Mouse (Mus musculus) neural tube, embryonic 14.5 days (tissue): ENCODE data around the gene Tldc1. TPM values are rescaled to one million over a fixed set of nuclear protein-coding genes. Genes with fewer than 3 reads are reported as not detected.
A peak's percentile ranks its signal among the peaks of the same experiment; 100 is the strongest.

Experiments used
- ATAC-seq: fragments of 200-750 bp; cut with Nextera tagmentation; 2 replicates; pipeline ENCODE4 v1.8.0; 2017; ENCODE audit warnings: low read depth, mild to moderate bottlenecking, moderate TSS enrichment, moderate library complexity
- H3K27ac ChIP-seq: fragments of 300-500 bp; sonication (generic); 2 replicates; pipeline ENCODE4 v1.5.1; 2014; ENCODE audit warnings: low read depth, mild to moderate bottlenecking, control low read depth, low read length, moderate library complexity, mixed read lengths
- H3K27me3 ChIP-seq: fragments of 300-500 bp; sonication (generic); 2 replicates; pipeline ENCODE4 v1.6.1; 2014; ENCODE audit warnings: low read length; ENCODE audit not compliant: control insufficient read depth, insufficient read depth
- H3K36me3 ChIP-seq: fragments of 300-500 bp; sonication (generic); 2 replicates; pipeline ENCODE4 v1.6.1; 2014; ENCODE audit warnings: low read length, mixed read lengths; ENCODE audit not compliant: control insufficient read depth, insufficient read depth
- H3K4me1 ChIP-seq: fragments of 300-500 bp; sonication (generic); 2 replicates; pipeline ENCODE4 v1.6.1; 2014; ENCODE audit warnings: low read length; ENCODE audit not compliant: control insufficient read depth, insufficient read depth
- H3K4me2 ChIP-seq: fragments of 300-500 bp; sonication (generic); 2 replicates; pipeline ENCODE4 v1.6.1; 2014; ENCODE audit warnings: mild to moderate bottlenecking, low read depth, low read length, control low read depth
- H3K4me3 ChIP-seq: fragments of 300-500 bp; sonication (generic); 2 replicates; pipeline ENCODE4 v1.5.1; 2014; ENCODE audit warnings: low read depth, low read length, control low read depth, mixed read lengths
- H3K9ac ChIP-seq: fragments of 300-500 bp; sonication (generic); replicated peaks from 2 replicates; pipeline ENCODE4 v1.6.1; 2014; ENCODE audit warnings: low read depth, mild to moderate bottlenecking, control low read depth, low read length, mixed read lengths
- H3K9me3 ChIP-seq: fragments of 300-500 bp; sonication (generic); 2 replicates; pipeline ENCODE4 v1.6.1; 2016; ENCODE audit warnings: low read length; ENCODE audit not compliant: control insufficient read depth
- WGBS: fragments of 180-500 bp; shearing (Covaris S2); extraction: QIAGEN DNeasy Blood & Tissue Kit; methylation state at CpG from one replicate; pipeline ENCODE4 v1.1.7; 2014; 5-methylcytosine and 5-hydroxymethylcytosine counted together
- polyA plus RNA-seq: library from polyadenylated mRNA; unstranded; fragments of >200 nt; fragmentation: Nextera tagmentation; extraction: Ambion mirVana; gene quantifications from 2 replicates; pipeline ENCODE4 v1.2.1, GENCODE M21; 2014

Gene Tldc1
- polyA plus RNA-seq, 1 experiment from 2014 or later: 8.1 TPM

DNA sequence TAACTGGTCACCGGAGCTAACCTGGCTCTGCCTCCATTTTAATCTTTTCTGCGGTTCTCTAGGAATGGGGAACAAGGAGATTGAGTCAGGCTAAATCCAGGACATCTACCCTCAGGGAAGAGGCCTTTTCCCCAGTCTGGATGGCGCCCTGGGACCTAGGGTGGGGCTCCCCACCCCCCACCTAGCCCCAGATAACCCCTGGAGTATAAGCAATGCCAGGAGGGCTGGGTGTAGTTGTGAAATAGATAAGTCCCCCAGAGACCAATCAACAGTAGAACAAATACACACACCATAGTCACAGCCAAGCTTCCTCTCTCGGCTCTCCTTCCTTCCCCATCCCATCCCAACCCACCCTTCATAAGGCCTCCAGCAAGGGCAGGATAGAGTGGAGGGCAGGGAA, 29.5 kb upstream of the Tldc1 start:
- H3K4me1 ChIP-seq: peaks cover 23% of the 10 kb centered on the region; the same call in 1 of the 2 replicates
- H3K36me3 ChIP-seq: no peaks in the 10 kb centered on the region
- no peak for ATAC-seq
- H3K27ac ChIP-seq: no peak overlapping the region
- H3K4me2 ChIP-seq: no peak overlapping the region
- no peaks in the 10 kb centered on the region for H3K9me3 ChIP-seq
- no peak overlapping the region for H3K9ac ChIP-seq
- WGBS: 86% methylated on average over 4 of the region's 4 CpGs
- no peak overlapping the region for H3K4me3 ChIP-seq
- no peaks in the 10 kb centered on the region for H3K27me3 ChIP-seq

DNA sequence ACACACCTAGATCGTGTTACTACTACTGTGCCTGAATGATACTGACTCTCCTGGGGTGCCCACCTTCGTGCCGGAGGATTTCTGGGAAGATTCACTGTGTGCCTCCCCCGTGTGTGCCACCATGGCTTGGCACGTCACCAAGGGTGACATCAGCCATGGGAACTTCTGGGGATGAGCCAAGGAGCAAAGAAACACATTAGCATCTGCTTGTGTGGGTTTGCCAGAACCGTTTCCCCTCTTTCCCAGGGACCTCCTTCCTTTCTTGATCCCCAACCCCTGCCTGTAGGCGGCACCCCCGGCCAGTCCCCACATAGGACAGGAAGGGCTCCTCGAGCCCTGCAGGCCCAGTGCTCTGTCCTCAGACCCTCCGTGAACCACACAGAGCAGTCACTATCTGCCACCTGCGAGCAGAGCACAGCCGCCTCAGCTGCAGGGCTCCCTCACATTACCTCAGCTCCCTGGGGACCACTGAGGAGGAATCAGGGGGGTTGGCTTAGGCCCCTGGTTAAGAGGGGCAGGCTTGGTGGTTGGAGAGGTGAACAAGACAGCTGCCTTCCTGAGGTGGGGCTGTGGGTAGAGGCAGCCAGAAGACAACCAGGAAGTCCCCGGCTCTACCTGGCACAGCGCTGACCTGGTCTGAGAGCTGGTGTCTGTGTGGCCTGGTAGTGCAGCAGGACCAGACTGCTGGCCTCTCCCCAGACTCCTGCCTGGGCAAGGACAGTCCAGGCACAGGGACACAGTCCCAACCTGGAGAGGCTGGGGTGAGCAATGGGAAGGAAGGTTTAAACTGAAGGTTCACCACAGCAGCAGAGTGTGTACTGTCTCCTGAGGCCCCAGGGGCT, 28.4 kb upstream of the Tldc1 start:
- no peaks in the 10 kb centered on the region for H3K9me3 ChIP-seq
- H3K4me3 ChIP-seq: no peak overlapping the region
- peaks cover 21% of the 10 kb centered on the region; the same call in 1 of the 2 replicates for H3K4me1 ChIP-seq
- ATAC-seq: peak; percentile 32; the same call in 1 of the 2 replicates
- 51% methylated on average over 14 of the region's 14 CpGs for WGBS
- no peak overlapping the region for H3K4me2 ChIP-seq
- 0 out of 2 replicates have a peak overlapping the region, but pooled peaks have one; percentile 34 for H3K27ac ChIP-seq
- no peaks in the 10 kb centered on the region for H3K27me3 ChIP-seq
- H3K36me3 ChIP-seq: no peaks in the 10 kb centered on the region
- H3K9ac ChIP-seq: no peak overlapping the region

DNA sequence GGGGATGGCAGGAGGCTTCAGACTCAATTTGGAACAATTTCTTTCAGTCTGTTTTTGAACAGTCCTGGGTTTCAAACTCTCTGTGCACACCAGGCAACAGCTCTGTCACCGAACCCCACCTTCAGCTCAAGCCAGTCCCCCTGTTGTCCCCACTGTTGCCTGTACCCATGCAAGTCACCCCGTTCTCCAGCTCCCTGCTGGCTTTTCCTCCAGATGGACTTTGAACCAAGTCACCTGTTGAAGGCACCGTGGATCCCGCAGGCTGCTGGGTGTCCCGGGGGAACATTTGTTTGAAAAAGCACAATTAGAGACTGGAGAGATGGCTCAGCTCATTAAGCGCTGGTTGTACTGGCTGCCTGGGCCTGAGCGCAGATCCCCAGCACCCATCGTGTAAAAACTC, 27.1 kb upstream of the Tldc1 start:
- WGBS: 52% methylated on average over 8 of the region's 8 CpGs

DNA sequence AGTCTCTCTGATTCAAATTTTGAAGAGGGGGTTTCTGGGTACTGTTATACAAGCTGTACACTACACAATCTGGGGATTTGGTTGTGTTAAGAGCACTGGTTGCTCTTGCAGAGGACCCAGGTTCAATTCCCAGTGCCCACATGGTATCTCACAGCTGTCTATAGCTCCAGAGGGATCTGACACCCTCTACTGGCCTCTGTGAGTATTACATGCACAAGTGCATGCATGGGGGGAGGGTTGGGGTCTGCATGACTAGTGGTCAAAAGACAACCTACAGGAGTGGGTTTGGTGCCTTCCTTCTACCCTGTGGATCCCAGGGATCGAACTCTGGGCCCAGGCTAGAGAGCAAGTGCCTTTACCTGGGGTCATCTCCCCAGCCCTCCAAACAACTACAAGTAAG, 24.4 kb upstream of the Tldc1 start:
- no peaks in the 10 kb centered on the region for H3K9me3 ChIP-seq
- no peak overlapping the region for H3K9ac ChIP-seq
- no peak overlapping the region for H3K27ac ChIP-seq
- no peak overlapping the region for H3K4me2 ChIP-seq
- H3K4me3 ChIP-seq: no peak overlapping the region
- peaks cover 21% of the 10 kb centered on the region for H3K4me1 ChIP-seq
- 88% methylated on average over 1 of the region's 1 CpGs for WGBS
- no peaks in the 10 kb centered on the region for H3K36me3 ChIP-seq
- no peak for ATAC-seq
- H3K27me3 ChIP-seq: no peaks in the 10 kb centered on the region

More for the DNA sequence above, 27.1 kb upstream of the Tldc1 start:
- Histone ChIP-seq H3K9me3 (no peaks in the 10 kb centered on the region), H3K9ac (no peak overlapping the region), H3K36me3 (no peaks in the 10 kb centered on the region), H3K4me1 (peaks cover 20% of the 10 kb centered on the region), H3K27me3 (no peaks in the 10 kb centered on the region), H3K4me2 (no peak overlapping the region), H3K4me3 (no peak overlapping the region), H3K27ac (no peak overlapping the region)
- no peak for ATAC-seq

DNA sequence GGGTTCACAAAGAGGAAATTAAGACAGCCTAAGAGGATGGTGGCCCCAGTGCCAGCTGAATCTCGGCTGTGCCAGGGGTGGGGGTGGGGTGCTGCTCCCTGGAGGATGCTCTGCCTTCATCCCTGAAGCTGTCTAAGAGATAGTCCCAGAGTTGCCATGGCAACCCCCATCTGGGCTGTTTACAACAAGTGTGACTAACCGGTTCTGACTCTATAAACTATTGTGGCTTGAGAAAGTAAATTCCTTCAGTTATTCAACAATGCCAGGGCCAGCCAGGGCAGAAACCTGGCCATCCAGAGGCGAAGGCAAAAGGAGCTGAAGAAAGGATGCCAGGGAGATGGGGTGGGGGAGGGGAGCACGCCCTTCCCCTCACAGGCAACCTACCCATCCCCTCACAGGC, 23.0 kb upstream of the Tldc1 start:
- Histone ChIP-seq H3K27ac (no peak overlapping the region), H3K4me2 (no peak overlapping the region)
- WGBS: 3% methylated on average over 4 of the region's 4 CpGs

DNA sequence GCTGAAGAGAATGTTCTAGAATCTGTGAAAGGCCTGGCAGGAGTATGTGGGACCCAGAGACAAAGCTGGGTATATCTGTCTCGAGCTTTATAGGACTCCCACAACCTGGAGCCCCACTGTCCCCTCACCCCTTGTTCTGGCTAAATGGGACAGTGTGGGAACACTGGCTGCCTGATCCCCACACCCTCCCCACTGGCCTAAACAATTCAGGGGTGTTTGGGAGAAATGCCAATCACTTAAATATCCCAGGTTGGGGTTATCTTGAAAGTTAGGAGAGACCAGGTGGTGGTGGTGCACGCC, 20.7 kb upstream of the Tldc1 start:
- Histone ChIP-seq H3K4me1 (peaks cover 12% of the 10 kb centered on the region), H3K9ac (no peak overlapping the region), H3K4me3 (no peak overlapping the region), H3K9me3 (no peaks in the 10 kb centered on the region), H3K4me2 (peak overlapping the region; percentile 26; the same call in 1 of the 2 replicates), H3K27me3 (no peaks in the 10 kb centered on the region), H3K27ac (peak overlapping the region; percentile 53), H3K36me3 (no peaks in the 10 kb centered on the region)
- ATAC-seq: no peak
- 58% methylated on average over 2 of the region's 2 CpGs for WGBS

More for the DNA sequence above, 23.0 kb upstream of the Tldc1 start:
- Histone ChIP-seq H3K9me3 (no peaks in the 10 kb centered on the region), H3K4me1 (peaks cover 13% of the 10 kb centered on the region), H3K36me3 (no peaks in the 10 kb centered on the region), H3K4me3 (no peak overlapping the region), H3K9ac (no peak overlapping the region), H3K27me3 (no peaks in the 10 kb centered on the region)
- peak; percentile 42; the same call in 1 of the 2 replicates for ATAC-seq

DNA sequence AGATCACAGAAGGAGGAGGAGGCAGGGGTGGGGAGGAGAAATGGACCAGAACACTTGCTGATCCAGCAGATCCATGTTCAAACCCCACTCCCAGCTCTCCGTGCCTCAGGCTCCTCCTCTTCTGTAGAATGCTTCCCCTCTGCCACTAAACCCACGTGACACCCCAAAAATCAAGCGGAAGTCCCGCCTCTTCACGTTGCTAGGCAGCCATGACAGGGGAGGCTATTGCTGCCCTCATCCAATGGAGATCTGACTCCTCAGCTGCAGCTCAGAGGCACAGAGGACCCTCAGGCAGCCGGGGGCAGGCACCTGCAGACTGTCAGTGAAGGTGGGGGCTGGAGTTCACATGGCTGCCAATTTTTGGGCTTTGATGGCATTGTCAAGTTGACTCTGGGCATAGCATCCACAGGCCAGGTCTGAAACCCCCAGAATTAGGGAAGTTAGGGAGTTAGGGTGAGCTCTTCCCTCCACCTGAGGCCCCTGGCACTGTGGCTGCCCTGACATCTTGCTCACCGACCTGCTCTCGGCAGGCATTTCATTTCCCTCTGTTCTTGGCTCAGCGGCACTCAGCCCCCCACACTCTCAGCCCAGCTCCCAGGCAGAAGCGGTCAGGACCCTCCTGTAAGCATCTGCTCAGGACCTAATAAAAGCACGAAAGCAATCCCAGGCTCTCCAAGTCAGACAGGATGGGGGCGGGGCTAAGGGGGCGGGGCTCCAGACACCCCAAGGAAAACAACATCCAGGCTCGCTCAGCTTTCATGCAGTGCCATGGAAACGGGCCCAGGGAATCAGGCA, 20.2 kb upstream of the Tldc1 start:
- Histone ChIP-seq H3K9me3 (no peaks in the 10 kb centered on the region), H3K4me1 (peaks cover 12% of the 10 kb centered on the region), H3K36me3 (no peaks in the 10 kb centered on the region), H3K9ac (no peak overlapping the region), H3K4me3 (no peak overlapping the region), H3K27ac (peak overlapping the region; percentile 53; the same call in 1 of the 2 replicates), H3K4me2 (peak overlapping the region; percentile 26; the same call in 1 of the 2 replicates), H3K27me3 (no peaks in the 10 kb centered on the region)
- WGBS: 5% methylated on average over 15 of the region's 15 CpGs
- peak; percentile 72 for ATAC-seq

DNA sequence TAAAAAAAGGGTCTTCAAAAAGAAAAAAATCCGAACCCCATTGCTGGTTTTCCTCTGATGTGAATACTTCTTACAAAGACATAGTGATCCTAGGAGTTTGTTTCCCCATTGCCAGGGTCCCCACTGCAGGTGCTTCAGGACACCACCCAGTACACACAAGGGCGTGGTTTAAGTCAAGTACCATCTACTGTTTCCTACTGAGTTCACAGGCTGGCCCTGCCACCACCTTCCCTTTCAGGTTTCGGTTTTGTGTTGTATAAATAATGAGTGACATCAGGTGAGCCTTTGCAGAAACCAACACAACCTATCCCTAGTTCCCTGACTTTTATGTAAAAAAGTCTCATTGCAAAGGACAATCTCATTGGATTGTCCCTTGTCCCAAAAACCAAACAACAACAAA, 17.4 kb upstream of the Tldc1 start:
- Histone ChIP-seq H3K9me3 (no peaks in the 10 kb centered on the region), H3K4me2 (no peak overlapping the region), H3K9ac (no peak overlapping the region), H3K4me3 (no peak overlapping the region), H3K36me3 (no peaks in the 10 kb centered on the region), H3K4me1 (peaks cover 12% of the 10 kb centered on the region), H3K27ac (no peak overlapping the region), H3K27me3 (no peaks in the 10 kb centered on the region)
- no peak for ATAC-seq
- WGBS: 90% methylated on average over 3 of the region's 3 CpGs

DNA sequence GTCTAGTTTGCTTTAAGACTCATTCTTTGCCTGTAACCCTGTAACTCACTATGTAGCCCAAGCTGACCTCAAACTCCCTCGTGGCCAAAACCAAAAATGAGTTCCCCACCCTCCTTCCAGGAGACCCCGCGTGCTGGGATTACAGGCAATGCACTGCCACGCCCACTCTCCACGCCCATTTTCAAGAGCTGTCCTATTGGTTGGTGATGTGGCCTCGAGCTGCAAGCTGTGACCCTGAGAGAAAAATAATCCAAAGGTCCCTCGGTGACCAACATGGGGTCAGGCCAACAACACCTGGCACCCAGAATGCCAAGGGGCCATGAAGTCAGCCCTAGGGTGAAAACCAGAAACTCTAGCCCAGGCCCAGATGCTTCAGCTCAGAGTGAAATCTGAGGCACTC, 16.5 kb upstream of the Tldc1 start:
- Histone ChIP-seq H3K4me2 (no peak overlapping the region), H3K4me3 (no peak overlapping the region), H3K36me3 (no peaks in the 10 kb centered on the region), H3K27me3 (no peaks in the 10 kb centered on the region), H3K9ac (no peak overlapping the region), H3K9me3 (no peaks in the 10 kb centered on the region), H3K4me1 (peaks cover 12% of the 10 kb centered on the region; the same call in 1 of the 2 replicates), H3K27ac (no peak overlapping the region)
- ATAC-seq: no peak
- 43% methylated on average over 7 of the region's 7 CpGs for WGBS
